Mouse (Mus musculus): ENCODE measurements around the gene Tmem221. TPM values are rescaled to one million over a fixed set of nuclear protein-coding genes. Genes with fewer than 3 reads are reported as not detected.
A peak's percentile ranks its signal among the peaks of the same experiment; 100 is the strongest.
"Not testable (repeated sequence)": the region's sequence is repeated elsewhere in the genome, so short reads cannot be mapped to it uniquely, and the experiment has no call there.

Tmem221 gene
- polyA plus RNA-seq, 1 experiment from 2014 or later: 0.13 TPM

DNA sequence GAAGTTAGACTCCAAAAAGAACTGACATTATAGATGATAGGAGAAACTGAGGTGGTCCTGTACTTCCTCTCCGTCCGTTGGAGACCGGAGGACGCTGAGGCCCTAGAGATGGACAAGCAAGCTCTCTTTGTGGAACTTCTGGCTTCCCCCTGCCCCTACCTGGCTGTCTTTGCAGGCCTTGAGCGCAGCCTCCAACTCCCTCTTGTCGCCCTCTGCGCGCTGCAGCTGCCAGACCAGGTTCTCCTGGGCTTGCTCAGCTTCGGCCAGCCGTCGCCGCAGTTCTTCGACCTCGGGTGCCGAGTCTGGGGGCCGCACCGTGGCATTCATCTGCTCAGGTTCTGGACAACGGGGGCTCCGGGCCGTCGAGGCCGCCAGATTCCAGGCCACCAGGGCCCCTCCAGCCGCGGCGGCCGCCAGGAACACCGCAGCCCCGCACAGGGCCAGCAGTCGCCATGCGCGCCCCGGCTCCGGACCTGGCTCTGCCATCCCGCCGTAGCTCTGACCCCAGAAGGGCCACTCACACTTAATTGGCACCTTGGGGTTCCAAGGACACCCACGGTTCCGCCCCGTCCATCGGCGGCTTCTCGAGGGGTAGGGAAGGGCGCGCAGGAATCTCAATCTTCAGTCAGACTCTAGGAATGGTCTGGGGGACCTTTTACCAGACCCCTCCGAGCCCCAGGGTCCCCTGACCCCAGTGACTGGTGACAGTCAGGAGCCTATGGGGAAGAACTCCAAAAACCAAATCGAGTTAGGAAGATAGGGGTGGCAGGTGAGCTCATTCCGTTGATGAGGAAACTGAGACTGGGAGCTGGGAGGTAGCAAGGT lies 33.2 kb downstream of the Tmem221 start, which contains the start of gene Ccdc194:
Gene Ccdc194 (minus strand): TSS at position 486 of the 825 bp plus-strand sequence.
- H3K9me3 ChIP-seq (replicated peaks; ENCODE audit: control insufficient read depth, low read length): no peaks in the 10 kb centered on the region
- H3K4me1 ChIP-seq (ENCODE audit: control insufficient read depth, insufficient read depth, low read length): no peaks in the 10 kb centered on the region
- H3K4me3 ChIP-seq (ENCODE audit: low read depth, low read length): no peak within 1 kb of the TSS
- no peak within 1 kb of the TSS for H3K27ac ChIP-seq (replicated peaks; ENCODE audit: low read depth, low read length)
- ATAC-seq (replicated peaks; ENCODE audit: insufficient number of reproducible peaks, low FRiP score, low TSS enrichment, low read depth) (no peak), DNase-seq (ENCODE audit: low spot score) (no peak)
- H3K27me3 ChIP-seq (ENCODE audit: control insufficient read depth, insufficient read depth, low read length): peaks cover 21% of the 10 kb centered on the region
- H3K9ac ChIP-seq (replicated peaks; ENCODE audit: low read length): peak within 1 kb of the TSS; percentile 0; the same call in 1 of the 2 replicates
- no peaks in the 10 kb centered on the region for H3K36me3 ChIP-seq (replicated peaks; ENCODE audit: control insufficient read depth, insufficient read depth, low read depth, low read length)
- peak within 1 kb of the TSS; percentile 11; the same call in 1 of the 2 replicates for H3K4me2 ChIP-seq (ENCODE audit: low read depth, low read length)
- 6% methylated on average over 46 of the region's 46 CpGs for WGBS

DNA sequence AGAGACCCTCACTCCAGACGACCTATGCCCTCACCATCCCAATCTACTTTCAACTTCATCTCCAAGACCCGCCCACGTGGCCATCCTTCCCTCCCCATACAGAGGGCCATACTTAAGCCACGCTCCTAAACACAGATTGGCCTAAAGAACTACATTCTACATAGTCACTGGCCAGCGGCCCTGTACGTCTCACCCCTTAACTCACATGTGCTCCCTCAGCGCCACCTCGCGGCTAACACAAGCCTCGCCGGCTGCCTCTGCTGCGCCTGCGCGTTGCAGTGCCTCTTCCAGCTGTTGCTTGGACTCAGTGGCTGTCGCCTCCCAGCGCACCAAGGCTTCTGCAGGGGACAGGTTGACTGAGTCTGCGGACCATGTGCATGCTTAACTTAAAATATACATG lies 37.0 kb downstream of the Tmem221 start:
- H3K27me3 ChIP-seq (ENCODE audit: control insufficient read depth, insufficient read depth, low read length): peaks cover 17% of the 10 kb centered on the region
- H3K9me3 ChIP-seq (replicated peaks; ENCODE audit: control insufficient read depth, low read length): no peaks in the 10 kb centered on the region
- H3K4me2 ChIP-seq (ENCODE audit: low read depth, low read length): no peak overlapping the region
- H3K4me3 ChIP-seq (ENCODE audit: low read depth, low read length): no peak overlapping the region
- H3K27ac ChIP-seq (replicated peaks; ENCODE audit: low read depth, low read length): no peak overlapping the region
- 2% methylated on average over 17 of the region's 17 CpGs for WGBS
- DNase-seq (ENCODE audit: low spot score): peak; percentile 94
- H3K36me3 ChIP-seq (replicated peaks; ENCODE audit: control insufficient read depth, insufficient read depth, low read depth, low read length): no peaks in the 10 kb centered on the region
- H3K4me1 ChIP-seq (ENCODE audit: control insufficient read depth, insufficient read depth, low read length): no peaks in the 10 kb centered on the region
- ATAC-seq (replicated peaks; ENCODE audit: insufficient number of reproducible peaks, low FRiP score, low TSS enrichment, low read depth): peak; percentile 71
- H3K9ac ChIP-seq (replicated peaks; ENCODE audit: low read length): no peak overlapping the region

DNA sequence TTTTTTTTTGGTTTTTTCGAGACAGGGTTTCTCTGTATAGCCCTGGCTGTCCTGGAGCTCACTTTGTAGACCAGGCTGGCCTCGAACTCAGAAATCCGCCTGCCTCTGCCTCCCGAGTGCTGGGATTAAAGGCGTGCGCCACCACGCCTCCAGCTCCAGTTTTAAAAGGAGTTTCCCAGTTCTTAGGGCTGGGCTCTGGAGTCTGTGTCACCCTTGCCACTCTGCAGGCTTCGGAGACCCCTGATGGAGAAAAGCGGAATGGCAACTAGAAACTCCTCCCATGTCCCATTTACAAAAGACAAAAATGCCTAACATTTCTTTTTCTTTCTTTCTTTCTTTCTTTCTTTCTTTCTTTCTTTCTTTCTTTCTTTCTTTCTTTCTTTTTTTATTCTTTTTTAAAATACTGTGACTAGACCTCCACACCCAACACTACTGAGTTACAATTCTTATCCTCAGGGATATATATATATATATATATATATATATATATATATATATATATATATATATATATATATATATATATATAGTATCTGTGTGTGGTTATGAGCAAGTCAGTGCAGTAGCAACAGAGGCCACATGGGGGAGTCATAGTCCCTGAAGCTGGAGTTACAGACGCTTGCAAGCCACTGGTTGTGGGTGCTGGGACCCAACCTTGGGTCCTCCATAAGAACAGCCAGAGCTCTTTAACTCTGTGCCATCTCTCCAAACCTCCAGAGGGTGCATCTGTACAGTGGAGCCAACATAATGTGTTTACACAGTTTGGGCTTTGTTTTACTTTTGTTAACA lies 39.4 kb downstream of the Tmem221 start:
- H3K4me2 ChIP-seq (ENCODE audit: low read depth, low read length); H3K9me3 ChIP-seq (replicated peaks; ENCODE audit: control insufficient read depth, low read length); H3K27ac ChIP-seq (replicated peaks; ENCODE audit: low read depth, low read length); ATAC-seq (replicated peaks; ENCODE audit: insufficient number of reproducible peaks, low FRiP score, low TSS enrichment, low read depth); H3K36me3 ChIP-seq (replicated peaks; ENCODE audit: control insufficient read depth, insufficient read depth, low read depth, low read length); H3K27me3 ChIP-seq (ENCODE audit: control insufficient read depth, insufficient read depth, low read length); H3K4me3 ChIP-seq (ENCODE audit: low read depth, low read length); H3K4me1 ChIP-seq (ENCODE audit: control insufficient read depth, insufficient read depth, low read length); H3K9ac ChIP-seq (replicated peaks; ENCODE audit: low read length): not testable (repeated sequence)
- DNase-seq (ENCODE audit: low spot score): peak; percentile 89
- 45% methylated on average over 10 of the region's 10 CpGs for WGBS

DNA sequence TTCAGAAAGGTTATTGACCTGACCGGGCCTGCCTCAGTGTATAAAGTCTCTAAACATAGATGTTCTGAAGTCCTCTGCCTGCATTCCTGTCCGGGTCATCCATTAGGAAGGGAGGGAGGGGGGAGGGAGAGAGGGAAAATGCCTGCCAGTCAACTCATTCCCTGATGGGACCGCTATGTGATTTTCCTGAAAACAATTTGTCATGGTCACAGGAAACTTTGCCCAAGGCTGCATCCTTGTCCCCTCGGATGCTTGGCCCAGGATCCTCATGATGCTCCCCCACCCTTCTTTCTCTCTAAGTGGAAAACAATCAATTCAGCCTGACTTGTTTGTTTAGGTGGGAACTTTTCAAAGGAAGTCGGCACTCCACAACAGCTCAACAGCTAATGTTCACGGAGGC lies 41.9 kb downstream of the Tmem221 start:
- 8% methylated on average over 6 of the region's 6 CpGs for WGBS
- Histone ChIP-seq H3K9ac (replicated peaks; ENCODE audit: low read length) (no peak overlapping the region), H3K27ac (replicated peaks; ENCODE audit: low read depth, low read length) (no peak overlapping the region), H3K4me3 (ENCODE audit: low read depth, low read length) (no peak overlapping the region), H3K9me3 (replicated peaks; ENCODE audit: control insufficient read depth, low read length) (no peaks in the 10 kb centered on the region), H3K27me3 (ENCODE audit: control insufficient read depth, insufficient read depth, low read length) (no peaks in the 10 kb centered on the region), H3K36me3 (replicated peaks; ENCODE audit: control insufficient read depth, insufficient read depth, low read depth, low read length) (no peaks in the 10 kb centered on the region), H3K4me1 (ENCODE audit: control insufficient read depth, insufficient read depth, low read length) (no peaks in the 10 kb centered on the region), H3K4me2 (ENCODE audit: low read depth, low read length) (no peak overlapping the region)
- ATAC-seq (replicated peaks; ENCODE audit: insufficient number of reproducible peaks, low FRiP score, low TSS enrichment, low read depth): no peak
- peak; percentile 37 for DNase-seq (ENCODE audit: low spot score)

DNA sequence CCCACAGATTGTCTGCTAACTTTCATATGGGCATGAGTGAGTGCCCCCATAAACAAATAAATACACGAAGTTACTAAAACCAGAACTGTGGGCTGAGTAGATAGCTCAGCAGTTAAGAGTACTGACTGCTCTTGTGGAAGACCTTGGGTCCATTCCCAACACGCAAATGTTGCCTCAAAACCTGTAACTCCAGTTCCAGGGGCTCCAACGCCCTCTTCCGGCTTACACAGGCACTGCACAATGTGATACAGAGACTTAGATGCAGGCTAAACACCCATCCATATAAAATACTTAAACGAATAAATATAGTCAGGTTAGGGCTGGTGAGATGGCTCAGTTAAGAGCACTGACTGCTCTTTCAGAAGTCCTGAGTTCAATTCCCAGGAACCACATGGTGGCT lies 43.6 kb downstream of the Tmem221 start:
- Histone ChIP-seq H3K4me3 (ENCODE audit: low read depth, low read length) (no peak overlapping the region), H3K9me3 (replicated peaks; ENCODE audit: control insufficient read depth, low read length) (no peaks in the 10 kb centered on the region), H3K4me1 (ENCODE audit: control insufficient read depth, insufficient read depth, low read length) (no peaks in the 10 kb centered on the region), H3K27me3 (ENCODE audit: control insufficient read depth, insufficient read depth, low read length) (no peaks in the 10 kb centered on the region), H3K27ac (replicated peaks; ENCODE audit: low read depth, low read length) (no peak overlapping the region), H3K36me3 (replicated peaks; ENCODE audit: control insufficient read depth, insufficient read depth, low read depth, low read length) (no peaks in the 10 kb centered on the region), H3K9ac (replicated peaks; ENCODE audit: low read length) (no peak overlapping the region), H3K4me2 (ENCODE audit: low read depth, low read length) (no peak overlapping the region)
- DNase-seq (ENCODE audit: low spot score) (no peak), ATAC-seq (replicated peaks; ENCODE audit: insufficient number of reproducible peaks, low FRiP score, low TSS enrichment, low read depth) (no peak)
- 70% methylated on average over 5 of the region's 5 CpGs for WGBS

DNA sequence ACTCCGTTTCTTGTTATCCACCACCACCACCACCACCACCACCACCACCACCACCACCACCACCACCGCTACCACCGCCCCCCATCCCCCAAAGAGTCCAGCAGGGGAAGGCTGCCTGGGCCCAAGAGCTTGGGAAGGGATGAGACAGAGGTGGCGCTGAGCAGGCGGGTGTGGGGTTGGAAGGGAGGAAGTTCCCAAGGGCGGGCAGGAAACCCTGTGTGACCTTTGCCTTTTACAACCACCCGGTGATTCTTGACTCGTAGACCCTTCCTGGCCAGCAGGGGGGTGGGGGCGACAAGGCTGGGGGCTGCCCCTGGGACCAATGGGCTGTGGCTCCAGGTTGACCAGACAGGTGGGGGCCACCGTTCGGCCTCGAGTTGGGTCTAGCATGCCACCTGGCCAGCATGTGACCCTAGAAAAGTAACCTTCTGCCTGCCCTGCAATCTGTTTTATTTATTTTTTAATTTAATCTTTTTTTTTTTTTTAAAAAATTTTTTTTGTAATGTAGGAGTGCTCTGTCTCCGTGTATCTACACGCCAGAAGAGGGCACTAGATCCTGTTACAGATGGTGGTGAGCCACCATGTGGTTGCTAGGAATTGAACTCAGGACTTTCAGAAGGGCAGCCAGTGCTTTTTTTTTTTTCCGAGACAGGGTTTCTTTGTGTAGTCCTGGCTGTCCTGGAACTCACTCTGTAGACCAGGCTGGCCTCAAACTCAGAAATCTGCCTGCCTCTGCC lies 45.5 kb downstream of the Tmem221 start:
- ATAC-seq (replicated peaks; ENCODE audit: insufficient number of reproducible peaks, low FRiP score, low TSS enrichment, low read depth): no peak
- Histone ChIP-seq H3K9ac (replicated peaks; ENCODE audit: low read length) (no peak overlapping the region), H3K9me3 (replicated peaks; ENCODE audit: control insufficient read depth, low read length) (no peaks in the 10 kb centered on the region), H3K4me1 (ENCODE audit: control insufficient read depth, insufficient read depth, low read length) (no peaks in the 10 kb centered on the region), H3K4me2 (ENCODE audit: low read depth, low read length) (no peak overlapping the region), H3K4me3 (ENCODE audit: low read depth, low read length) (no peak overlapping the region), H3K27ac (replicated peaks; ENCODE audit: low read depth, low read length) (no peak overlapping the region), H3K27me3 (ENCODE audit: control insufficient read depth, insufficient read depth, low read length) (peaks cover 6% of the 10 kb centered on the region), H3K36me3 (replicated peaks; ENCODE audit: control insufficient read depth, insufficient read depth, low read depth, low read length) (no peaks in the 10 kb centered on the region)
- WGBS: 60% methylated on average over 13 of the region's 15 CpGs
- DNase-seq (ENCODE audit: low spot score): no peak

DNA sequence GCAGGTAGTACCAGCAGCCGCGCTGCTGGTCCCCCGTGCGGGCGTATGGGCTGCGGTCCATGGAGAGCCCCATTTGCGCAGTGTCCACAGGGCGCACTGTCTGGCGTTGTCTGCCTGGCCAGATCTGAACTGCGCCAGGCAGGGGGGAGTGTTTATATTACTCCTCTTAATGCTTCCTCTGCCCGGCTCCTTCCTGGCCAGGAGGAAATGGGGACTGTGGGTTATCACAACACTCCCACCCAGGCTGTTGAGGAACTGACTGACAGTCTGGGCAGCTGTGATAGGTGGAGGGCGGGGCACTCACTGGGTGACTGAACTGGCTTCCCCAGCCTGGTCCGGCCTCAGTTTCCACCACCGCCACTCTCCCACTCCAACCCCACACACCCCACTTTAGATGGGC lies 47.0 kb downstream of the Tmem221 start, which contains the start of gene Plvap:
Gene Plvap (minus strand): TSS at position 109 of the 400 bp plus-strand sequence.
- Histone ChIP-seq H3K9me3 (replicated peaks; ENCODE audit: control insufficient read depth, low read length) (no peaks in the 10 kb centered on the region), H3K27me3 (ENCODE audit: control insufficient read depth, insufficient read depth, low read length) (peaks cover 21% of the 10 kb centered on the region), H3K27ac (replicated peaks; ENCODE audit: low read depth, low read length) (0 out of 2 replicates have a peak within 1 kb of the TSS, but pooled peaks have one; percentile 41), H3K4me2 (ENCODE audit: low read depth, low read length) (no peak within 1 kb of the TSS; the same call in 1 of the 2 replicates), H3K4me3 (ENCODE audit: low read depth, low read length) (0 out of 2 replicates have a peak within 1 kb of the TSS, but pooled peaks have one; percentile 6), H3K9ac (replicated peaks; ENCODE audit: low read length) (no peak within 1 kb of the TSS), H3K4me1 (ENCODE audit: control insufficient read depth, insufficient read depth, low read length) (no peaks in the 10 kb centered on the region), H3K36me3 (replicated peaks; ENCODE audit: control insufficient read depth, insufficient read depth, low read depth, low read length) (no peaks in the 10 kb centered on the region)
- ATAC-seq (replicated peaks; ENCODE audit: insufficient number of reproducible peaks, low FRiP score, low TSS enrichment, low read depth) (peak; percentile 31; the same call in 1 of the 2 replicates), DNase-seq (ENCODE audit: low spot score) (no peak)
- 43% methylated on average over 14 of the region's 14 CpGs for WGBS
